8 mouse cellular contexts compared by ENCODE assay signal in the genomic region with DNA sequence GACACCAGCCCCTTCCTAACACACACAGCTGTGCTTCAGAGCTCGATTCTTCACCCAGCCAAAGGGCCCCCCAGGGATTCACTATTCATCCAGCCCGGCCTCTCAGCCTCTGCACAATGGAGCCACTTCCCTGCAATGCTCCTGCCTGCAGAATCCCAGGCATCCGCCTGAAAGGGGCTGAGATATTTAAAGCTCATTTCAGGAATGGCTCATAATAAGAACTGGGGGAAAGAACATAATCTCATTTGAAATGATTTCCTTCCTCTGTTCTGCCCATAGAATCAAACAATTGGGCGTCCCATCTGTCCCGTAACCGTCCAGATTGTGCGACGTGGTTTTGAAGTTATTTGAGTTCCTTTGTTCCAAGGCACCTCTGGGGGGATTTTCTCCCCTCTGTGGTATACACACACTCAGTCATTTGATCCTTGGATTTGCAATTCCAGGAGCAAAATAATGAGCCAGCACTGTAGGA. TPM values are rescaled to one million over a fixed set of nuclear protein-coding genes. Genes with fewer than 3 reads are reported as not detected.
DNase-seq lines count a peak whose midpoint lies in the region; ATAC-seq lines count a peak whose summit lies in the region.

No protein-coding gene starts in this region.

- intact Hi-C loops in left cerebral cortex, postnatal 14 days (cut with DNase I): no loop called here

- DNase-seq in gastrocnemius, postnatal 10 days: peak; percentile 24
- DNase-seq in gastrocnemius, adult 8-10 months (ENCODE audit: low spot score in 2 of 2): no peak
- DNase-seq in forebrain, embryonic 11.5 days (ENCODE audit: low spot score): peak; percentile 83
- peak; percentile 74 for DNase-seq in hindbrain, embryonic 10.5 days (ENCODE audit: low spot score)
- peak; percentile 50 for DNase-seq in neural tube, embryonic 10.5 days (ENCODE audit: extremely low spot score, low spot score)
- no peak for DNase-seq in adrenal gland, postnatal 14 days
- no peak for DNase-seq in frontal cortex, postnatal 36 days (ENCODE audit: low spot score in 2 of 2)
- DNase-seq in left cerebral cortex, postnatal 14 days (ENCODE audit: low spot score in 2 of 2): no peak

- 3% methylated on average over 8 of the region's 8 CpGs for WGBS in forebrain, embryonic 11.5 days
- 13% methylated on average over 8 of the region's 8 CpGs for WGBS in hindbrain, embryonic 10.5 days

- peak; percentile 94 for ATAC-seq in forebrain, embryonic 11.5 days (replicated peaks; ENCODE audit: low FRiP score)

- no peaks in the 10 kb centered on the region for H3K4me1 ChIP-seq in forebrain, embryonic 11.5 days (replicated peaks; ENCODE audit: control insufficient read depth, insufficient read depth, low read length)
- peaks cover 22% of the 10 kb centered on the region for H3K4me1 ChIP-seq in hindbrain, embryonic 10.5 days (replicated peaks)

- H3K36me3 ChIP-seq in forebrain, embryonic 11.5 days (ENCODE audit: control insufficient read depth, insufficient read depth, low read length): no peaks in the 10 kb centered on the region
- H3K36me3 ChIP-seq in hindbrain, embryonic 10.5 days: no peaks in the 10 kb centered on the region

- H3K4me3 ChIP-seq in forebrain, embryonic 11.5 days (ENCODE audit: low read depth, low read length): no peak overlapping the region
- H3K4me3 ChIP-seq in hindbrain, embryonic 10.5 days: peak overlapping the region; percentile 11; the same call in 1 of the 2 replicates

- H3K4me2 ChIP-seq in forebrain, embryonic 11.5 days (ENCODE audit: low read depth, low read length, severe bottlenecking): no peak overlapping the region; the same call in 1 of the 2 replicates

- peaks cover 6% of the 10 kb centered on the region for H3K9me3 ChIP-seq in forebrain, embryonic 11.5 days (ENCODE audit: control insufficient read depth, low read length)
- peaks cover 11% of the 10 kb centered on the region for H3K9me3 ChIP-seq in hindbrain, embryonic 10.5 days

- H3K9ac ChIP-seq in forebrain, embryonic 11.5 days (ENCODE audit: low read length): no peak overlapping the region

- no peak overlapping the region; the same call in 1 of the 2 replicates for H3K27ac ChIP-seq in forebrain, embryonic 11.5 days (ENCODE audit: low read depth, low read length)
- peak overlapping the region; percentile 82 for H3K27ac ChIP-seq in hindbrain, embryonic 10.5 days

- peaks cover 75% of the 10 kb centered on the region for H3K27me3 ChIP-seq in forebrain, embryonic 11.5 days (ENCODE audit: control insufficient read depth, insufficient read depth, low read length)
- peaks cover 39% of the 10 kb centered on the region for H3K27me3 ChIP-seq in hindbrain, embryonic 10.5 days (ENCODE audit: insufficient read depth, poor library complexity, severe bottlenecking)

RNA-seq across cellular contexts. Expression of a gene that starts 48.4 kb away (rescaled TPM):
- total RNA-seq in gastrocnemius, postnatal 10 days (2021): 1 to 10 TPM; 7.1 to 9.2 TPM
- total RNA-seq in gastrocnemius, adult 8-10 months (2022): 1 to 10 TPM; 4.6 to 6.5 (median 5.7) TPM
- 2.3 and 2.9 TPM in 2 replicates for polyA plus RNA-seq in forebrain, embryonic 11.5 days (2014; fragmentation: Nextera tagmentation; extraction: Ambion mirVana)
- 2.4 and 2.6 TPM in 2 replicates for polyA plus RNA-seq in hindbrain, embryonic 10.5 days (2016; fragmentation: Nextera tagmentation; extraction: Ambion mirVana)
- 56.9 and 66.3 TPM in 2 replicates for total RNA-seq in adrenal gland, postnatal 14 days (2021)
- under 1 TPM; 0.37 to 0.70 TPM for total RNA-seq in left cerebral cortex, postnatal 14 days (2021)

Comparison
In these comparisons a context has a peak if more than half of its experiments do, and no peak if none do; other contexts are left out.
1. DNase-seq: peak in gastrocnemius, postnatal 10 days (single experiment), forebrain, embryonic 11.5 days (single experiment), hindbrain, embryonic 10.5 days (single experiment) and neural tube, embryonic 10.5 days (single experiment); none in gastrocnemius, adult 8-10 months (0 of 2), adrenal gland, postnatal 14 days (single experiment), frontal cortex, postnatal 36 days (0 of 2) and left cerebral cortex, postnatal 14 days (0 of 2).